In the genomic region with DNA sequence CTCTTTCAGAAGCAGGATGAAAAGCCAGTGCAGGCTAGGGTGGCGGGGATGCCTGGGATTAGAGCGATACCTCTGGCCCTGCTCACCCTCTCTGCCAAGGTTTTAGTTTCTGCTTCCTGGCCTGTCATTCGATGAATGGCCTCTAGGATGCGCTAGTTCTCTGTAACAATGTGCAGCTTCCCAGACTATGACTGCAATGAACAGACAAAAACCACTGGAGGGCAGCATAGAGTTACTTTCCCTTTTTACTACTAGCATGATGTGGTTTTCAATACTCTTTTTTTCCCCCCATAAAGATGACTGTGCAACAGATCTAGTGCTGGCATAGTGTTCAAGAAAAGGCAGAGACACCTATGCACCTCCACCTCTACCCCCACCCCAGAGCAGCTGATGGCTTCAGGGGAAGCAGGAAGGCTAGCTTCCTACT, we compare ENCODE assay signal across 9 mouse cellular contexts.
DNase-seq lines count a peak whose midpoint lies in the region; ATAC-seq and TF ChIP-seq lines count a peak whose summit lies in the region.
"Had no signal": no experiment of that assay in that cellular context is flagged by ENCODE, and none has a peak within 500 bp of the region (broad histone marks: within the 10 kb centered on the region; RNA-seq: fewer than 3 reads in every experiment).

No protein-coding gene starts in this region.

- peak overlapping the region; percentile 44 for H3K4me2 ChIP-seq in heart, embryonic 13.5 days
- no peak overlapping the region for H3K4me2 ChIP-seq in kidney, postnatal 0 days (ENCODE audit: low read length)
- peak overlapping the region; percentile 42; the same call in 1 of the 2 replicates for H3K4me2 ChIP-seq in liver, embryonic 11.5 days

- peak overlapping the region; percentile 64; the same call in 1 of the 2 replicates for H3K9ac ChIP-seq in heart, embryonic 13.5 days
- no peak overlapping the region for H3K9ac ChIP-seq in kidney, postnatal 0 days (ENCODE audit: low read depth, low read length)
- no peak overlapping the region for H3K9ac ChIP-seq in liver, embryonic 11.5 days (ENCODE audit: low read depth, low read length)

- peak; percentile 100 for TF ChIP-seq CTCF in kidney, postnatal 0 days (IDR thresholded peaks at IDR 0.05; ENCODE audit: low read depth)

- H3K4me3 ChIP-seq in heart, embryonic 13.5 days: 0 out of 2 replicates have a peak overlapping the region, but pooled peaks have one; percentile 20
- H3K4me3 ChIP-seq in kidney, postnatal 0 days (replicated peaks; ENCODE audit: low read depth, low read length): no peak overlapping the region
- H3K4me3 ChIP-seq in liver, embryonic 11.5 days (ENCODE audit: low read depth, low read length): no peak overlapping the region
- H3K4me3 ChIP-seq: erythroblast, embryonic 14.5 days had no signal

- 7% methylated on average over 4 of the region's 4 CpGs for WGBS in heart, embryonic 13.5 days
- WGBS in kidney, postnatal 0 days: 6% methylated on average over 4 of the region's 4 CpGs
- WGBS in liver, embryonic 11.5 days: 9% methylated on average over 4 of the region's 4 CpGs

- DNase-seq in CD4-positive, CD25-positive, alpha-beta regulatory T cell, adult 2 months (ENCODE audit: low read depth, low spot score): peak; percentile 94
- DNase-seq in brain, embryonic 18.5 days (ENCODE audit: low read depth, low spot score): peak; percentile 81
- peak; percentile 35 for DNase-seq in fibroblast of lung, adult 2 months (ENCODE audit: low read depth)
- peak; percentile 96 for DNase-seq in kidney, postnatal 0 days (ENCODE audit: low spot score)
- DNase-seq in liver, embryonic 11.5 days (ENCODE audit: low spot score): peak; percentile 50
- DNase-seq in naive thymus-derived CD4-positive, alpha-beta T cell, adult 2 months (ENCODE audit: low read depth): peak; percentile 95
- peak; percentile 96 for DNase-seq in splenic B cell, adult 2 months (ENCODE audit: low read depth, low spot score)

- peaks cover 47% of the 10 kb centered on the region for H3K27me3 ChIP-seq in heart, embryonic 13.5 days (replicated peaks)
- no peaks in the 10 kb centered on the region for H3K27me3 ChIP-seq in kidney, postnatal 0 days (ENCODE audit: insufficient read depth, low read length)
- H3K27me3 ChIP-seq in liver, embryonic 11.5 days (replicated peaks; ENCODE audit: control insufficient read depth, insufficient read depth, low read length): no peaks in the 10 kb centered on the region
- H3K27me3 ChIP-seq in splenic B cell, adult 2 months (ENCODE audit: control insufficient read depth, insufficient read depth, low read length, poor library complexity, severe bottlenecking): no peaks in the 10 kb centered on the region

- ATAC-seq in heart, embryonic 13.5 days (ENCODE audit: extremely low read depth, insufficient number of reproducible peaks, low FRiP score, low TSS enrichment): no peak
- ATAC-seq in kidney, postnatal 0 days (replicated peaks; ENCODE audit: low FRiP score, low read depth): peak; percentile 44
- ATAC-seq in liver, embryonic 11.5 days (replicated peaks; ENCODE audit: low FRiP score): peak; percentile 61

- peaks cover 15% of the 10 kb centered on the region for H3K4me1 ChIP-seq in heart, embryonic 13.5 days
- no peaks in the 10 kb centered on the region for H3K4me1 ChIP-seq in kidney, postnatal 0 days (replicated peaks; ENCODE audit: insufficient read depth, low read length)
- no peaks in the 10 kb centered on the region for H3K4me1 ChIP-seq in liver, embryonic 11.5 days (replicated peaks; ENCODE audit: control insufficient read depth, insufficient read depth, low read length)

- H3K27ac ChIP-seq in heart, embryonic 13.5 days (replicated peaks): no peak overlapping the region
- H3K27ac ChIP-seq in kidney, postnatal 0 days: no peak overlapping the region
- H3K27ac ChIP-seq in liver, embryonic 11.5 days (ENCODE audit: low read depth, low read length): no peak overlapping the region

- no peaks in the 10 kb centered on the region for H3K36me3 ChIP-seq in heart, embryonic 13.5 days
- H3K36me3 ChIP-seq in kidney, postnatal 0 days (ENCODE audit: insufficient read depth, low read length): no peaks in the 10 kb centered on the region
- no peaks in the 10 kb centered on the region for H3K36me3 ChIP-seq in liver, embryonic 11.5 days (ENCODE audit: control insufficient read depth, insufficient read depth, low read length)
- H3K36me3 ChIP-seq in splenic B cell, adult 2 months (ENCODE audit: control insufficient read depth, insufficient read depth, low read length, poor library complexity, severe bottlenecking): no peaks in the 10 kb centered on the region

- H3K9me3 ChIP-seq in heart, embryonic 13.5 days: no peaks in the 10 kb centered on the region
- H3K9me3 ChIP-seq in kidney, postnatal 0 days (replicated peaks; ENCODE audit: low read length): no peaks in the 10 kb centered on the region
- H3K9me3 ChIP-seq in liver, embryonic 11.5 days (ENCODE audit: control insufficient read depth, low read length): no peaks in the 10 kb centered on the region

Comparison
In these comparisons a context has a peak if more than half of its experiments do, and no peak if none do; other contexts are left out.
1. DNase-seq: peak in every context shown above with its lines; median percentile 96 in kidney, postnatal 0 days; 96 in splenic B cell, adult 2 months; 95 in naive thymus-derived CD4-positive, alpha-beta T cell, adult 2 months; 94 in CD4-positive, CD25-positive, alpha-beta regulatory T cell, adult 2 months; 81 in brain, embryonic 18.5 days; 50 in liver, embryonic 11.5 days; 35 in fibroblast of lung, adult 2 months.